Mouse (Mus musculus): Measurements from ENCODE around the gene Slc35c2. TPM values are rescaled to one million over a fixed set of nuclear protein-coding genes. Genes with fewer than 3 reads are reported as not detected.

The Slc35c2 gene
- total RNA-seq, 2 experiments from 2014 or later: 58.2 to 60.6 TPM

- no peak for DNase-seq (ENCODE audit: low spot score in 2 of 2)
Measured at GRCm38 (mm10) chr2:165241786-165242185, 45.9 kb downstream of the Slc35c2 start.

DNA sequence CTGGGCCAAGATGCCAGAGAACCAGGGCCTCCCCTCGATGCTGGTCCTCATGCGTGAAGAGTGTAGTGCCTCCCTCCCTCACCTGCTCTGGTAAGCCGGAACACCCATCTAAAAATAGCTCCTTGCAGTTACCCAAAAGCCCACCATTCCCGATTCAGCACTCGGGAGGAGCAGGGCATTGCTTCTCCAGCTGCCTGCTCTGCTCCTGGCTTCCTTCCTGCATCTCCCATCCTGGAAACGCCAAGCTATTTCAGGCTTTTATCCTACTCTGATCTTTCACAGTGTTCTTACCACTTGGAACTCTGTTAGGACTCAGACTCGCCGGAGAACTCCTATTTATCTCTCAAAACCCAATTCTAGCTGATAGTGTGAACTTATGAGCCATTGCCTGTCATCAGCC is 47.3 kb downstream of the Slc35c2 start:
- DNase-seq (ENCODE audit: low spot score in 2 of 2): no peak

DNA sequence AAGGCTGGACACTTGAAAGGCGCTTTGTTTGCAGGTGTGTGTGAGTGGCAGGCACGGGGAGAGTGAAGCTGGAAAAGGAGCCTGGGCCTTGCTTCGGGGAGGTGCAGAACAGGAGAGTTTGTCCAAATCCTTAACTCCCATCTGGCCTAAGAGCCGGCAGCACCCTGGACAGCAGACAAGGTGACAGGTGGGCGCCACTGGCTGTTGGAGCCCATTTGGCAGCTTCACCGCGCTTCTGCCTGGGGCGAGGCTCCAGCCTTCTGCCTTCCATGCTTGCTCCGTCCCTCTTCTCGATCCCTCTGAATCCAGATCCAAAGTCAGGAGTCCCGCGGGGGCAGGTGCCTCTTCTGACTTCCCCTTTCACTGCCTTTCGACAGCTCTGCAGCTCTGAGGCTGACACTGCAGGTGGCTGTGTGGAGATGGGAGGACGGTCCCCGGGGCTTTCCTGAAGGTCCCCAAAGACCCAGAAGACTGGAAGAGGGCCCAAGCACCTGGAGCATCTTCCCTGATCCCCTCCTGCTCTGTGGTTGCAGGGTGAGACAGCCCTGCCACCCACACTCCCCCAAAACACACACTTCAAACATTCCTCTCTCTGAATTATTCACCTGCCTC is 48.0 kb downstream of the Slc35c2 start:
- no peak for DNase-seq (ENCODE audit: low spot score in 2 of 2)

- no peak for DNase-seq (ENCODE audit: low spot score in 2 of 2)
Measured at GRCm38 (mm10) chr2:165238416-165239145, 49.1 kb downstream of the Slc35c2 start.

DNA sequence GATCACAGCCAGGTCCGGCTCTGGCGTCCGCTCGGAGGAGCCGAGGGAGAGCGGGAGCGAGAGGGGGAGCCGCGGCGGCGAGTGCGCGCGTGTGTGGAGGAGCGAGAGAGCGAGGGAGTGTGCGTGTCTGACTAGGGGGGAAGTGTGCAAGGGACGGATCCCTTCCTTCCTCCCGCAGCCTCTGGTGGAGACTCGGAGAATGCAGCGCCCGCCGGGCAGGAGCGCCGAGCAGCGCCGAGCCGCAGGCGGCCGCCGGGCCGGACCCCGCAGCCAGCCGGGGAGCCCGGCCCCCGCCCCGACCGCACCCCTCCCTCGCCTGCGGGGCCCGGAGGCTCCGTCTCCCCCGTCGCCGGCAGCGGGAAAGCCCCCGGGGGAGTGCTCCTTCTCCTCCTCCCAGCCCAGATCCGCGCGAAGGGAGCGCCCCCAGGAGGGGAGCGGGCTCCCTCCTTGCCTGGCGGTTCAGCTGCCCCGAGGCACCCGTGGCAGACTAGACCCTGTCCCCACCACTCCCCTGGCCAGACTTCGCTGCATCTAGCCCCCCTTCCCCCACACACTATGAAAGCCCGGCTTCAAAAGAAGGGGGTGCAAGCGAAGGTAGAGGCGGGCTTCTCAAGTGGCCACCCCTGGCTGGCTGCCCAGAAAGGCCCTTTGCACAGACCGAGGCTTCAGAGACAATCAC is 52.9 kb downstream of the Slc35c2 start, which contains the start of gene Cdh22:
Cdh22 (minus strand) TSS at position 241 of the 679 bp plus-strand sequence.
- DNase-seq (ENCODE audit: low spot score in 2 of 2): peak; percentile 68 to 81

DNA sequence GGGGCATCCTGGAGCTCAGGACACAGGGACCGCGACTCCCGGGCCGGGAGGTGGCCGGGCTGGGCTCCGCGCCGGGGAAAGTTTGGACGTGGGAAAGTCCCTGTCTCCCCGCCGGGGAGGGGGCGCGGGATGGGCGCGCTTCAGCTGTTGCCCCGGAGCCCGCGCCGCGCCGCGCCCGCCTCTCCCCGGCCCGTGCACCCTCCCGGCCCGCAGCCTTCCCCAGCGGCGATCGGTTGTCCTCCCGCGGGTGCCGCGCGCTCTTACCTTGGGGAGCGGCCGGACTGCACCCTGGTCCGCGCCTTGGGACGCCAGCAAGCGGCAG is 53.4 kb downstream of the Slc35c2 start:
- no peak for DNase-seq (ENCODE audit: low spot score in 2 of 2)

GRCm38 (mm10) chr2:165233491-165234290 is 54.0 kb downstream of the Slc35c2 start:
- peak; percentile 59 to 70 for DNase-seq (ENCODE audit: low spot score in 2 of 2)

GRCm38 (mm10) chr2:165229050-165229449 is 58.6 kb downstream of the Slc35c2 start:
- DNase-seq (ENCODE audit: low spot score in 2 of 2): no peak

Other genes with a start within 250 kb of the Slc35c2 start
- gene Cd40, start 232.2 kb downstream of the Slc35c2 start, total RNA-seq (2021): under 1 TPM; 0.44 to 0.80 TPM
- gene 1700025C18Rik, start 197.1 kb downstream of the Slc35c2 start, total RNA-seq (2021): not detected
- 10 to 100 TPM; 55.1 to 61.1 TPM for gene Cdh22, start 53.0 kb downstream of the Slc35c2 start, total RNA-seq (2021)
- 100 to 1,000 TPM; 145 to 166 TPM for gene Elmo2, start 38.6 kb upstream of the Slc35c2 start, total RNA-seq (2021)
- gene Zfp663, start 80.9 kb upstream of the Slc35c2 start, total RNA-seq (2021): not detected
- 10 to 100 TPM; 16.1 to 17.4 TPM for gene Zfp334, start 100.4 kb upstream of the Slc35c2 start, total RNA-seq (2021)
- gene Ocstamp, start 112.5 kb upstream of the Slc35c2 start, total RNA-seq (2021): not detected
- 10 to 100 TPM; 17.5 to 21.1 TPM for gene Slc13a3, start 185.4 kb upstream of the Slc35c2 start, total RNA-seq (2021)
- gene Trp53rka, start 205.5 kb upstream of the Slc35c2 start, total RNA-seq (2021): 10 to 100 TPM; 22.9 to 23.4 TPM
- under 1 TPM; 0.87 to 0.95 TPM for gene Slc2a10, start 215.9 kb upstream of the Slc35c2 start, total RNA-seq (2021)

Data from left cerebral cortex, adult 18-20 months (tissue).